Mouse (Mus musculus): ENCODE results near the gene Zc2hc1b.

The Zc2hc1b gene

GRCm38 (mm10) chr10:13172798-13173221 is 5.0 kb downstream of the Zc2hc1b start:
- DNase-seq (ENCODE audit: low spot score), result no peak

GRCm38 (mm10) chr10:13171461-13171860 is 6.4 kb downstream of the Zc2hc1b start:
- no peak for DNase-seq (ENCODE audit: low spot score)

DNA sequence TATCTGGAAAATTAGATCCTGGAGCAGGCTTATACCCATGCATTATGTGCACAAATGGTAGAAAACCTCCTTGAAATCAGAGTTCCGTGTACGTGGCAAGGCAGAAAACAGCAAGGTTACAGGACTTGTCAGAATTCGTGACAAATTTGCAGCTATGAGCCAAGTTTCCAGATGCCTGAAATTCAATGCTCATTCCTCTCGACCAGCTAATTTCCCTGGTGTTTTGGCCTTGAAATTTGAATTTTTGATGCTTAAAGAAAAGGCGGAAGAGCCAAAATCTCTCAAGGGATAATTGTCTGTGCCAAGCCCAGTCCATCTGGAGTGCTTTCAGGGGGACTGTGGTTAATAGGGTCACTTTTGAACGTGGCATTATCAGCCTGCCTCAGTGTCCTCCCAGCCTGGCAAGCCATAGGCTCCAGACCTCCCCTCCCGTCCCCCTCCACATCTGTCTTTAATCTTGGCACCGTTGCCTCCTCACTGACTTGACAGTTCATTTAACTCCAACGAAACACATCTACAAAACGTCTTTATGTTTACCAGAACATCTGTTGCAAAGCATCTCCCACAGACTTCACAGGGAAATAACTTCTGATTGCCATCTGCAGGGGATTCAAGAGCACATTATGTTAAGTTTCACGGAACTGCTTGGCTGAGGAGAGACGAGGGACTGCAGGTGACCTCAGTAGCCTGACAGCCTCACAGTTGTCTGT is 6.9 kb downstream of the Zc2hc1b start:
- no peak for DNase-seq (ENCODE audit: low spot score)

- DNase-seq (ENCODE audit: low spot score), result no peak
Observed at GRCm38 (mm10) chr10:13168461-13168860, 9.4 kb downstream of the Zc2hc1b start.

- DNase-seq (ENCODE audit: low spot score), result no peak
Observed at GRCm38 (mm10) chr10:13162031-13162430, 15.8 kb downstream of the Zc2hc1b start.

- no peak for DNase-seq (ENCODE audit: low spot score)
Observed at GRCm38 (mm10) chr10:13160913-13161312, 16.9 kb downstream of the Zc2hc1b start.

GRCm38 (mm10) chr10:13155377-13155776 is 22.4 kb downstream of the Zc2hc1b start:
- DNase-seq (ENCODE audit: low spot score), result no peak

- no peak for DNase-seq (ENCODE audit: low spot score)
Observed at GRCm38 (mm10) chr10:13152811-13153364, 24.9 kb downstream of the Zc2hc1b start.

GRCm38 (mm10) chr10:13151353-13151752 is 26.5 kb downstream of the Zc2hc1b start:
- DNase-seq (ENCODE audit: low spot score), result no peak

- DNase-seq (ENCODE audit: low spot score), result no peak
Observed at GRCm38 (mm10) chr10:13150435-13150834, 27.4 kb downstream of the Zc2hc1b start.

DNA sequence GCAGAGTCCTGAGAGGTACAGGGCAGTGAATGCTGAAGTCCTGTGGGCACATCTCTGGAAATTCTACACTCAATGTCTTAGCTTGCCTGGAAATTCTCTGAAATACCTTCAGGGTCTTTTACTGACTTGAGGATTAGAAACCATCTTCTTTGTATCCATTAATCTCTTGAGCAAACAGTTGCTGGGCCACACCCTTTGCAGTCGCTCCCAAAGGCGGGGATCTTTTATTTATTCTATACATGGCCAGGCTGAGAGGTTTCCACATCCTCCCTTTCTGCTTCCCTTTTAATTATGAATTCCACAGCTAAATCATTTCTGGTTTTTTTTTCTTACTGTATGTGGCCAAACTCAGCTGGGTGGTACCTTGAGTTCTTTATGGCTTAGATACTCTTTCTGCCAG is 37.4 kb downstream of the Zc2hc1b start:
- no peak for DNase-seq (ENCODE audit: low spot score)

DNA sequence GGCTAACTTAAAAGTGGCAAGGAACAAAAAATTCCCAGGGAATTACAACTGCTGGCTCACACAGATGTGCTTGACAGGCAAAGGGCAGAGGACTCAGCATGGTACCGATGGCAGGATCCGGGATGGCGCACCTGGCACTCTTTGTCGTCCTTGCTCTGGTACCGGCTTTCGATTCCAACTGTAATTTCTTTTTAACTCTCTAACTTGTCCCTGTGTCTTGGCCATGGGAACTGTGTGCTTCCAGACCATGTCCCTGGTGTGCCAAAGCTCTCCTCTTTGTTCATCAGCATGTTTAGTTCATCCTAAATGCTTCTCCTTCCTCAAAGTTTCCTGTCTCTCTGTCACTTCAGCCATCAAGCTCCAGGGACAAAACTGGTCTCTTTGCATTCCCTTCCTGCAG is 39.9 kb downstream of the Zc2hc1b start:
- no peak for DNase-seq (ENCODE audit: low spot score)

DNA sequence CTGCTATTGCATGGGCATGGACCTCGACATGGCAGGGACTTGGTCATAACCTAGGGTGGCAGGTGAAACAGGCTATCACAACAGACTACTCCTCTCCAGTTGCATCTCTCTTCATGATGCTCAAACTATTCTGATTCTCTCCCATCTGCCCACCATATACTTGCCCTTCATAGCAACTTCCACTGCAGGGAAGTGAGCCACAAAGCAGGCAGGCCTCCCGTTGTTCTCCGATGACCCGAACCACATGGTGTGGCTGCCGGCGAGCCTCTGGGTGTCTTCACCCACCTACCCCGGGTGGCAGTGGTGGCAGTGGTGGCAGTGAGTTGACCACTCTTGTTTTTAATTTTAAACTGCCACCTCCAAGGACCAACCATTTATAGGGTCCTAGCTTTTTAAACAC is 42.1 kb downstream of the Zc2hc1b start:
- DNase-seq (ENCODE audit: low spot score), result no peak

GRCm38 (mm10) chr10:13135276-13135675 is 42.5 kb downstream of the Zc2hc1b start:
- no peak for DNase-seq (ENCODE audit: low spot score)

- no peak for DNase-seq (ENCODE audit: low spot score)
Observed at GRCm38 (mm10) chr10:13133850-13134249, 44.0 kb downstream of the Zc2hc1b start.

DNA sequence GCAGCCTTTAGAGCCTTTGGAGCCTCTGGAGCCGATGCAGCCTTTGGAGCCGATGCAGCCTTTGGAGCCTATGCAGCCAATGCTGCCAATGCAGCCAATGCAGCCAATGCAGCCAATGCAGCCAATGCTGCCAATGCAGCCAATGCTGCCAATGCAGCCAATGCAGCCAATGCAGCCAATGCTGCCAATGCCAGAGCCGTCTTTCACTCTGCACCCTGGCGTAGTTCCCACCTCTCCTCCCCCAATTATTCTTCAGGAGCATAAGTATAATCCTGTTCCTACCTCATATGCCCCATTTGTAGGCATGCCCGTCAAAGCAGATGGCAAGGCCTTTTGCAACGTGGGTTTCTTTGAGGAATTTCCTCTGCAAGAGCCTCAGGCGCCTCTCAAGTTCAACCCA is 49.9 kb downstream of the Zc2hc1b start:
- no peak for DNase-seq (ENCODE audit: low spot score)

DNA sequence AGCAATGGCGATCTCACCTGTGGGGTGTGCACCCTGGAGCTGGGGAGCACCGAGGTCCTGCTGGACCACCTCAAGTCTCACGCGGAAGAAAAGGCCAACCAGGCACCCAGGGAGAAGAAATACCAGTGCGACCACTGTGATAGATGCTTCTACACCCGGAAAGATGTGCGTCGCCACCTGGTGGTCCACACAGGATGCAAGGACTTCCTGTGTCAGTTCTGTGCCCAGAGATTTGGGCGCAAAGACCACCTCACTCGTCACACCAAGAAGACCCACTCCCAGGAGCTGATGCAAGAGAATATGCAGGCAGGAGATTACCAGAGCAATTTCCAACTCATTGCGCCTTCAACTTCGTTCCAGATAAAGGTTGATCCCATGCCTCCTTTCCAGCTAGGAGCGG is 50.5 kb downstream of the Zc2hc1b start:
- DNase-seq (ENCODE audit: low spot score), result no peak

DNA sequence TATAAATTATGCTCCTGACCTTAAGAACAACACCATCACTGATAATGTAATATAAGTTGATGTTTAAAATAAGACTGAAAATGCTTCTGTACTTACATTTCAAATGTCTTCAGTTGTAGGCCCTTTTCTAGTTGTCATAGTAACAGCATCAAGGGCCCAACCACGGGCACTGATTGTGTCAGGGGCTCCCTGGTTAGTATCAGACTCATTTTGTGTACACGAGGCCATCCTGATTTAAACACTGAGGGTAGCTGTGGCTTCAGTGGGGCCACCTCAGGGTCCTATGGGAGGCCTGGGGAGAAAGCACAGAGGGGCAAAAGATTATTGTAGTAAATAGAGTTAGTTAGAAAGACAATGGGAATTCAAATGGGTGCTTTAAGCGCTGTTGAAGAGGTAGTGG is 52.0 kb downstream of the Zc2hc1b start:
- no peak for DNase-seq (ENCODE audit: low spot score)

DNA sequence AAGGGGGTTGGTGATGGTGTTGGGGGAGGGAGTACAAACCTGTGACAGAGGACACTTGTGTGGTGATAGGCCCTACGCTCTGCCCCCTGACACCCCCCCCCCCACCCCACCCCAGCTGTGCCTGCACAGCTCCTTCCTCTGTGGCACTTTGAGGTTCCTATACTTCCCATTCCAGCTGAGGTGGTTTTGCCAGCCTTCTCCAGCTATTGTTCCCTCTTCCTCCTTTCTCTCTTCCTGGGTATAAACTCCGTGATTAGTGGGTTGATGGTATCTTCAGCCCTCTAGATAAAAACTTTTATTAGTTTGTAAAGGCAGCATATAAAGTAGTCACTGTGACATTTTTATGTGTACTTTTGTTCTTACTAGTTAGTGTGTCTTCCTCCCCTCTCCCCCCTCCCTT is 58.5 kb downstream of the Zc2hc1b start:
- DNase-seq (ENCODE audit: low spot score), result no peak

DNA sequence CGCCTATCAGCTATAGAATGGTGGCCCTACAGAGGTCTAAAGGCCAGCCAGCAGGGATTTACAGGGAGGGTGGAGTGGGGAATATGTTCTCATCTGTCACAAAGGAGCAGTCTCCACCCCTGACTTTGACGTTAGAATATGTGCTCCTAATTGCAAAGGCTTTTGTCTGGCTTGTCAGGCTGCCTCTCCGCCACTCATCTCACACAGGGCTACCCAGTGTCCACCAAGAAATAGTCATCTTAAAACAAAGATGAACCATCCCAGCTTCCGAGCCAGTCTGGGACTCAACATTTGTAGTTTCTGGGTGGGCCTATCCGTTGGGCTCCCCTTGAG is 59.1 kb downstream of the Zc2hc1b start:
- no peak for DNase-seq (ENCODE audit: low spot score)

DNA sequence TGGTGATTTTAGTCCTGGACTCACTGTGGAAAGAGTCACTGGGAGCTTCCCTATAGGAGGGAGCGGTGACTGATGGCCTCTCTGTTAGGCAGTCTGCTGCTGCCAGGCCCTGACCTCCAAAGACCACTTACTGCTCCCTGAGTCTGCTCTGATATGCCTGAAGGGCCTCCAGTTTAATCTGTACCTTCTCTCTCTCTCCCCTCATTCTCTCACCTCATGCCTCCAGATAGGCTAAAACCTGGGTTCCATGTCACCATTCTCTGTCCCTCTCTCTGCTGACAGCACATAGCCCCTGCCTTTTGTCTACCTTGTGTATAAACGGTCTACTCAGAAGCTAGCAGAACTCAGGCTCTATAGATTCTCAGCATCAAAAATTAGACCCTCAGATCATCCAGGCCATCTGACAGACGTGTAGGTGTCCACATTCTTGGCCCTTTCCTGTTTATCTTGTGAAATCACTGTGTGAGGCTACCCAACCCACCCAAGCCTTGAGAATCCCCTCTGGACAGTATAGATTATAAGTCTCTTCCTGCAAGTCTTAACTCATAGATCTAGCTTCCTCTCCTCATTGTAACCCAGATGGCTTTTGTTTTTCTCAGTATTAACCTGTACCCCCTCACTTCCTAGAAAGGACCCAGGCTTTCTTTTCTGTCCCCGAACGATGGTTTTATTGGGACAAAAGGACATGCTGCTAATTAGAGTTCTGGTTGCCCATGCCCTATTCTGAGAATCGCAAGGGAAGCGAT is 59.6 kb downstream of the Zc2hc1b start:
- DNase-seq (ENCODE audit: low spot score), result no peak

- DNase-seq (ENCODE audit: low spot score), result no peak
Observed at GRCm38 (mm10) chr10:13116706-13117665, 60.8 kb downstream of the Zc2hc1b start.
